Mouse (Mus musculus) yolk sac, embryonic 10.5 days (tissue): ENCODE results near the gene Adamts7.

Experiments
- DNase-seq: peaks from one replicate; pipeline ENCODE4 v3.0.0-alpha.2; 2017; ENCODE audit warnings: low spot score

Gene Adamts7

GRCm38 (mm10) chr9:90197866-90198383 is 35.1 kb downstream of the Adamts7 start:
- no peak for DNase-seq

DNA sequence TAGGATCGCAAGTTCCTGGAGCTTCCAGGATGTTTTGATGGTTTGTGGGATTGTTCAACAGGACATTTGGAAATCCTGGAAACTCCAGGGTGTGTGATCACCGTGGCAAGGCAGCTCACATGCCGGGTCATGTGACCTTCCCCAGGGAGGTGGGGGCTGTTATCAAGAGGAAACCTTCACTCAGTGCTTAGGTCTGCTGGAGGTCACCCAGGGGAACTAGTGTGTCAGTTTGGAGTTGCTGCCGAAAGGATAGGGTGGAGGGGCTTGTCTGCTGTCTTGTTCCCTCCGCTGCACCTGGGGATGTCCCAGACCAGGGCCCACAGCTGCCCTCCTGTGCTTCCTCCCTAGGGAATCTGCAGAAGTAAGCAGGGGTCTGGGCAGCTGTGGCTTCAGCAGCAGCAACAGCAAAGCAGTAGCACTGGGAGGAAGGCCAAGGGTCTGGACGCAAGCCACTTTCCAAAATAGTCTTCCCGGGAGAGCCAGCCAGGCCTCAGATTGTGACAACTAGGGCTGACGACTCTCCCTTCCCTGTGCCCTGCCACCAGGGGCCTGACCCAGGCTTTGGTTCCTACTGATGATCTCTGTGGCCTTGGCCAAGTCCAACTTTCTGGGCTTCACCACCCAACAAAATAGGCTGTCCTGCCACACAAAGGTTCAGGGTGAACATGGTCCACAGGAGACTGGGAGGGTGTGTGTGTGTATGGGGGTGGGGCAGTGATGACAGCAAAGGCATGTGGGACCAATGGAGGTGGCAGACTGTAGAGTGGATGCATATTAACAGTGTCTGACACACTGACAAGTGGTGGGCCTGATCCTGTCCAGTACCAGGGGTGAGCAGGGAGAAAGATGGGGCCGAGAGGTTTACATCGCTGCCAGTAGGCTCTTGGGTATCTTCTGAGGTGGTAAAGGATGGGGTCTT is 35.9 kb downstream of the Adamts7 start:
- no peak for DNase-seq

DNA sequence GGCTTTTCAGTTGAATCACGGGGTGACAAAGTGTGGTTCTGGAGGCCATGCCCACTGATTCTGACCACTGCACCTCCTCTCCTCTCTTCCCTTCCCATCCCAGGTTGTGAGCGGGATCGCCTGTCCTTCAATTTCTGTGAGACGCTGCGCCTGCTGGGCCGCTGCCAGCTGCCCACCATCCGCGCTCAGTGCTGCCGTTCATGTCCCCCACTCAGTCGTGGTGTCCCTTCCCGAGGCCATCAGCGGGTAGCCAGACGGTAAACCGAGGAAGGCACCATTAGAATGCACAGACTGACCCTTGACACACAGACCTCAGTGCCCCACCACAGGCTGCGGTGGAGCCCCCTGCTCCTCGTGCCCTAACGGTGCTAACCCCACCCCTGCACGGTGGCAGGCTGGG is 36.7 kb downstream of the Adamts7 start:
- no peak for DNase-seq

DNA sequence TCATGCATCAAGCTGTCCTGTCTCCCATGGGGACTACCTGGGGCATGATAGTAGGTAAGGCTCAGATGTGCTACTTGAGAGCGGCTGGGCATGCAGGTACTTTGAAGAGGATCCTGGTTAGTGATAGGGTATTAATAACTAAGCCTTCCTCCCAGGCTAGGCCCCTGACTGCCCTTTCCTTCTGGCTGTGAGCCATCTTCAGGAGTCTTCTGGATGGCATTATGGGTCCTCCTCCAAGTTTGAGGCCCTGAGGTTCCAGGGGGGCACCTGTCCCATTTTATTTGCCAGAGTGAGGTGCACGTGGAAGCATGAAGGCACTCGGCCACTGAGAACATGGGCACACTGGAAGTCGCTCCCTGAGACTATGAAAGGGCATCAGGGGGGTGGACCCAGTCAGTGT is 37.6 kb downstream of the Adamts7 start:
- no peak for DNase-seq

- no peak for DNase-seq
These were observed 38.2 kb downstream of the Adamts7 start for GRCm38 (mm10) chr9:90201096-90201495.

DNA sequence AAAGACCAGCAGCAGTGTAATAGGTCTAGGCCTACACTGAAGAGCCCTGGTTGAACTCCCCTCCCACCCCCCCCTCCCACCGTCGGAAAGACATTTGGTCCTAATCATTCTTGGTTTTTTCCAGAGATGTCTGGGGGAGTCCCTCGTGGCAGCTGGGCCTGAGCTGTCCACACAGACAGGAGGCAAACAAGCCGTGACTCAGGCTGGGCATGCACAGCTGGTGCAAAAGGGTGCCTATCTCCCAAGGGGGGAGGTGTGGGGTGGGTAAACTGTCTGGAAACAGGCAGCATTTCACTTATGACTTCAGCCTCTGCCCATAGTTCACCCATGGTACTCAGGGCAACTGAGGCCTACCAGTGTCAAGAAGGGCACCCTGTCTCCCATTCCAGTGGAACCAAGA is 38.7 kb downstream of the Adamts7 start:
- no peak for DNase-seq

DNA sequence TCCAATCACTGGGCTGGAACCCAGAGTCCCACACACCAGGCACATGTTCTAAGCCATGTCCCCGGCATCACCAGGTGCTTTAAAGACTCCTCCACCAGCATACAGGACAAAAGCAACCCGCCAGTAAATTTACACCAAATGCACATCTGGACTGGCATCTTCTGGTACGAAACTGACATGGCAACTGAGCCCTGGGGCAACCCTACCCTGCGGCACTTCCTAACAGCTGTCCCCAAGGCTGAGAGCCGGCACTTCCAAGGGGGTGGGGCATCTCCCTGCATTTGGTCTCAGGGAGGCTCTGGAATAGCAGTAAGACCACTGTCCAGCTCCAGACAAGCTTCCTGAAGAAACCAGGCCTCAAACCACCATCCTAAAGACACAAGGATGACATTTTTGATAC is 40.4 kb downstream of the Adamts7 start:
- no peak for DNase-seq

DNA sequence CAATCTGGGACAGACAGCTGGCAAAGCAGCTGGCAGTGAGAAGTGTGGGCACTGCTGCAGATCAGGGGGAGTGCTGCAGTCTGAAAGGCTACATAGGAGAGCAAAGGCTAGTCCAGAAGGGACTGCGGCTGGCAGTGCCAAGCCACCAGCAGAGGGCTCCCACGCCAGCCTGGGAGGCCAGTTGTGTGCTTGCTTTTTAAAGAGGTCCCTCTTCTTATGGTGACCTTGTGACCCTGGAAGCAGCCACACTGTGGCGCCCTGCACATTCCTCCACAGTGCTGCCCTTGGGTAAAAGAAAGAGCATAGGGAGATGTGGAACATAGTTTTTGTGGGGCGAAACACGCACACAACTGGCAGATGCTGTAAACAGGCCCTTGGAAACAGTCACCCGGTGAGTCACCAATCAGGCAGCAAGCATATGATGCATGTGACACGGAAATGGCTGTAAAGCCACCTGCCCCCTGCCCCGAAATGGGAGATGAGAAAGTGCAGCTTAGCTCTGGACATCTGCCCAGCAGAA is 41.6 kb downstream of the Adamts7 start:
- no peak for DNase-seq

DNA sequence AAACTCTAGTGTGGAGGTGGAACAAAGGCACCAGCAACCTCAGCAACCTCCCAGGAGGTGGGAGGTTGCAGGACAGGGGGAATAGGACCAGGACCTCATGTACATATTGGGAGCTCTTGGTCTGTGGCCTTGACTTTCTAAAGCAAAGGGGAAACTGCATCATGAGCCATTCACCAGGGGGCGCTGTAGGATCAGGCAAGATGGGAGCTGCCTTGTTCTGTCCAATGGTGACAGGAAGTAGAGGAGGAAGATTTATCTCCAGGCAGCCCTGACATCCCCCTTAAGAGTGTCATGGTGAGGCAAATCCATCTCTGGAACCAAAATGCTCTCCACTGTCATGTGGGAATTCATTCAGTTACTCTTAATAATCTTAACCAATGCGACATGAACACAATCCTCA is 43.6 kb downstream of the Adamts7 start:
- peak; percentile 60 for DNase-seq

DNA sequence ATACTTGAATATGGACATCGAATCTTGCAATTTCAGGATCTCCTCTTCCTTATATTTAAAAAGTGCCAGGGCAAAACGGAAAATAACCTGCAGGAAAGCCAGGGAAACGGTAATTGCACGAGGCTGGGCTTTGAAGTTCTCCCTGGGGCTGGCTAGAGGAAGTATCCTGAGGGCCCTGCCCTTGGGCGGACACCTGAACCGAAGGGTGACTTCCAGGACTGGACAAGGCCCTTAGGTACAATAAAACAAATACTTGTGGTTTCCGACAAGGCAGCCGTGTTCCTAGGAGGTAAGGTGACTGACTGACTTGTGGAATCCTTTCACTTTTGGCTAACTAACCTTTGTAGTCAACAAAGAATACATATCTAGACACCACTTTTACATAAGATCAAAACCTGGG is 44.9 kb downstream of the Adamts7 start:
- no peak for DNase-seq

- no peak for DNase-seq
These were observed 45.8 kb downstream of the Adamts7 start for GRCm38 (mm10) chr9:90208655-90209054.

DNA sequence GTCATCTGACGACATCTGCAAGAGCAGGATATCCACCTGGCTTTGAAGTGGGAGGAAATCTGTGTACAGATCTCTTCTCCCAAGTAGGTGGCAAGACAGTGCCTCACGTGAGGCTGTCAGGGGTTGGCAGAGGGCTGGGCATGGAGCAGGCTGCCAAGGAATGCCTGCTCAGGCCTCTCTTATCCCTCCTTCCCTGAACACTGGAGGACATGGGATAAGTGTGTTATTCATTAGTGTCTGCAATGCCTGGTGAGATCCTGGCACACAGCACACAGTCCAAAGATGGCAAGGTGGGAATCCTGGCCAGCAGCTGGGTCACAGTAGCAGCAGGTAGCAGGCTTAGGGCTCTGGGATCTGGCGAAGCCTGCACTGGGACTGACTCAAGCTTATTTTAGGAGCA is 50.3 kb downstream of the Adamts7 start:
- DNase-seq: no peak

- no peak for DNase-seq
These were observed 53.6 kb downstream of the Adamts7 start for GRCm38 (mm10) chr9:90216259-90217001.

- no peak for DNase-seq
These were observed 54.6 kb downstream of the Adamts7 start for GRCm38 (mm10) chr9:90217501-90217900.

DNA sequence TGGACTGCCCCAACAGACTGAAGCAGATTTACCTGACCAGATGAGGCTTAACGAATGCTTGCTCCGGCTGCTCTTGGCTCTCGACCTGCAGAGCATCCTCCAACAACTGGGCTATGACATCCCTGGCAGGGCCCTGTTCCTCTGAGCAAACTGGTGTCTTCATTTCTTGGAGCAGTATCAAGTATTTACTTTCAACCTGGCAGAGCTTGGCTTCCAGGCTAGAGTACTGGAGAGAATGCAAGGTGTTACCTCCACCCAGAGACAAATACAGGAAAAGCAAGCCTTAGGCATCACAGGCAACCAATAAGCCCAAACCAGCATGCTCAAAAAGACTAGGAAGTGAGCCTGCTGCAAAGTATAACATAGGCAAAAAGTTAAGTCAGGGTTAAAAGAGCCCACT is 59.4 kb downstream of the Adamts7 start:
- no peak for DNase-seq

- DNase-seq: no peak
These were observed 63.3 kb downstream of the Adamts7 start for GRCm38 (mm10) chr9:90226081-90226741.

DNA sequence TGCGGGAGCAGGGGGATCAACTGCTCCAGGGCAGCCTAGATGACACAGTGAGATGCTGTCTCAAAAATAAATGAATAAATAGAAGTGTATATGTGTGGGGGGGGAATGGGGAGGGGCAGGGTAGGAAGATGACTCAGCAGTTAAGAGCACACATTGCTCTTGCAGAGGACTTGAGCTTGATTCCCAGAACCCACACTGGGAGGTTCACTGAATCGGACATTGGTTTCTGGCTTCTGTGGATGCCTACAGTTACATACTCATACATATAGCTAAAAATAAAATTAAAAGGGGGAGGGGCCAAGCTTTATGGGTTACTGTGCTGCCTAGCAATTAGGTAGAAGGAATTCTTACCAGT is 63.9 kb downstream of the Adamts7 start:
- DNase-seq: no peak

- no peak for DNase-seq
These were observed 64.3 kb downstream of the Adamts7 start for GRCm38 (mm10) chr9:90227171-90227570.

DNA sequence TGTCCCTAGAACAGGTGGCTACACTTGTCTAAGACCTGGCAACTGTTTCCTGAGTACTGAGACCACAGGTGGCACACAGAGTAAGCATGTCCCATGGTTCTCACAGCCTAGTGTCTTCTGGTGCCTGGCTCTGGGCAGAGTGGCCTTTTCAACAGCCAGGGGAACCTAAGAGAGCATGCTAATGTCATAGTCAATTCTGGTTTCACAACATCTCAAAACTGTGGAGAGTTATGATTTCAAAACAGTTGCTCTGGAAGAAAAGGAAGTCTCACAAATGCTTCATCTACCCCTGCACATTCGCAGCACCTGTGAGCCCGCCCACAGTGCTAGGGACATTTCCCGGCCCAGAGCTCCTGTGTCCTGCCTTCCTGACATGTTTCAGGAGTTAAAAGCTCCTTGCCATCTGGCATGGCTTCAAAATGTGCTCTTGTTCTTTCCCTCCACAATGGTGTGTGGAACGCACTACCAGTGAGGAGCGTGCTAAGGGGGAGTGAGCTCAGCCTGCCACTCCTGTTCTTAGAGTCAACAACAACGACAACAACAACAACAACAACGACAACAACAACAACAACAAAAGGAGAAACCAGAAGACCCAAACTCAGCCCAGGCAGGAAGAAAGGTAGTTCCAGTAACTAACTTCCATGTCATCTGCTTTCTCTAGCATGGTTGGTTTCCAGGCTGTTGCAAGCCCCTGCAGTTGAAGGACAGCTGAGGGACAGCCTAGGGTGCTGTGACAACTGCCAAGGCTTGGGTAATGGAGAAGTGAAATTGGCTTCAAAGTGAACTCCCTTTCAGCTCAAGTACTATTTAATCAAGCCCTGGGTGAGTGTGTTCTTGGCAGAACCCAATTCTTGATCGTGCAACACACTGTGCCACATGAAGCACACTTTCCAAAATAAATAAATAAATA is 70.2 kb downstream of the Adamts7 start:
- no peak for DNase-seq

- DNase-seq: no peak
These were observed 71.1 kb downstream of the Adamts7 start for GRCm38 (mm10) chr9:90233906-90234419.

DNA sequence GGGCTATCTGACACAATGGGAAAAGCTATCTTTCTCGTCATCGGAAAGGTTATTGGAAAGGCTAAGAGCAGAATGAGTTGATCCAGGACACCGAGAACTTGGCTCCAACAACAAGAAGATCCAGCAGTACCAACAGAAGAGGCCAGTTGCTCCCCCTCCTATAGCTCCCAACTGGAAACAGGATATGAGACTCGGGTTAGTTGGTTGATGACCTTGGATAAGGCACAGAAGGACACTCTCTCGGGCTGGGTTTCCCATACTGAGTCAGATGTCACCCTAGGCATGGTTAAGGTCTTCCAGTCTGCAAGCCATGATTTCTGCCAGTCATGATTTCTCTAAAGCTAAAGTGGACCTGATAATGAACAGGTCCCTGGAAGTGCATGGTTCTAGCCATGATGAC is 71.9 kb downstream of the Adamts7 start:
- DNase-seq: no peak
